Mouse (Mus musculus): ENCODE measurements around the gene Ermard.
"Not testable (repeated sequence)": the region's sequence is repeated elsewhere in the genome, so short reads cannot be mapped to it uniquely, and the experiment has no call there.

Gene Ermard

GRCm38 (mm10) chr17:15041175-15041729 lies at the start of gene Ermard, which contains the start of the genes Tcte3 and Gm3448:
Ermard (plus strand) TSS chr17:15041208.
Tcte3 (minus strand) TSS chr17:15041488.
Gm3448 (minus strand) TSS chr17:15041537.
- not testable (repeated sequence) for DNase-seq (ENCODE audit: low read depth, low spot score)

GRCm38 (mm10) chr17:14992522-14993138 lies 48.4 kb upstream of the Ermard start:
- not testable (repeated sequence) for DNase-seq (ENCODE audit: low read depth, low spot score)

GRCm38 (mm10) chr17:14993139-14993832 lies 47.7 kb upstream of the Ermard start:
- DNase-seq (ENCODE audit: low read depth, low spot score): not testable (repeated sequence)

- DNase-seq (ENCODE audit: low read depth, low spot score): not testable (repeated sequence)
Measured at GRCm38 (mm10) chr17:14994140-14994539, 46.9 kb upstream of the Ermard start.

- DNase-seq (ENCODE audit: low read depth, low spot score): not testable (repeated sequence)
Measured at GRCm38 (mm10) chr17:15000047-15000446, 41.0 kb upstream of the Ermard start.

GRCm38 (mm10) chr17:15009088-15009487 lies 31.9 kb upstream of the Ermard start:
- DNase-seq (ENCODE audit: low read depth, low spot score): not testable (repeated sequence)

GRCm38 (mm10) chr17:15009706-15010413 lies 31.1 kb upstream of the Ermard start, which contains the start of gene Gm3435:
Gm3435 (plus strand) TSS chr17:15010176.
- not testable (repeated sequence) for DNase-seq (ENCODE audit: low read depth, low spot score)

GRCm38 (mm10) chr17:15021503-15022220 lies 19.3 kb upstream of the Ermard start:
- DNase-seq (ENCODE audit: low read depth, low spot score): not testable (repeated sequence)

GRCm38 (mm10) chr17:15023878-15024492 lies 17.0 kb upstream of the Ermard start:
- not testable (repeated sequence) for DNase-seq (ENCODE audit: low read depth, low spot score)

GRCm38 (mm10) chr17:15024502-15025193 lies 16.4 kb upstream of the Ermard start:
- DNase-seq (ENCODE audit: low read depth, low spot score): not testable (repeated sequence)

- not testable (repeated sequence) for DNase-seq (ENCODE audit: low read depth, low spot score)
Measured at GRCm38 (mm10) chr17:15025513-15025912, 15.5 kb upstream of the Ermard start.

- DNase-seq (ENCODE audit: low read depth, low spot score): not testable (repeated sequence)
Measured at GRCm38 (mm10) chr17:15031414-15031813, 9.6 kb upstream of the Ermard start.

- DNase-seq (ENCODE audit: low read depth, low spot score): not testable (repeated sequence)
Measured at GRCm38 (mm10) chr17:15040455-15040854, 553 bp upstream of the Ermard start.

- not testable (repeated sequence) for DNase-seq (ENCODE audit: low read depth, low spot score)
Measured at GRCm38 (mm10) chr17:15050338-15050737, 9.3 kb downstream of the Ermard start.

GRCm38 (mm10) chr17:15052766-15053165 lies 11.8 kb downstream of the Ermard start:
- DNase-seq (ENCODE audit: low read depth, low spot score): not testable (repeated sequence)

- DNase-seq (ENCODE audit: low read depth, low spot score): not testable (repeated sequence)
Measured at GRCm38 (mm10) chr17:15053183-15053828, 12.3 kb downstream of the Ermard start.

GRCm38 (mm10) chr17:15053829-15054200 lies 12.8 kb downstream of the Ermard start:
- DNase-seq (ENCODE audit: low read depth, low spot score): not testable (repeated sequence)

GRCm38 (mm10) chr17:15055925-15056324 lies 14.9 kb downstream of the Ermard start:
- DNase-seq (ENCODE audit: low read depth, low spot score): no peak

- no peak for DNase-seq (ENCODE audit: low read depth, low spot score)
Measured at GRCm38 (mm10) chr17:15058161-15058591, 17.2 kb downstream of the Ermard start.
